Mouse (Mus musculus): Measurements from ENCODE around the gene Ssbp3. TPM values are rescaled to one million over a fixed set of nuclear protein-coding genes. Genes with fewer than 3 reads are reported as not detected.
A peak's percentile ranks its signal among the peaks of the same experiment; 100 is the strongest.

Ssbp3 gene
- polyA plus RNA-seq, 1 experiment from 2014 or later, result 134 TPM

- Histone ChIP-seq H3K9me3 (no peaks in the 10 kb centered on the region), H3K4me1 (peaks cover 19% of the 10 kb centered on the region), H3K4me3 (no peak overlapping the region), H3K36me3 (replicated peaks) (no peaks in the 10 kb centered on the region), H3K27ac (no peak overlapping the region), H3K27me3 (ENCODE audit: poor library complexity, severe bottlenecking) (peaks cover 5% of the 10 kb centered on the region; the same call in 1 of the 2 replicates)
- 88% methylated on average over 9 of the region's 9 CpGs for WGBS
- no peak for DNase-seq (ENCODE audit: extremely low spot score, low spot score)
Observed at GRCm38 (mm10) chr4:107072343-107072742, 161.8 kb downstream of the Ssbp3 start.

GRCm38 (mm10) chr4:107075456-107075855 is 165.0 kb downstream of the Ssbp3 start:
- H3K27me3 ChIP-seq (ENCODE audit: poor library complexity, severe bottlenecking), result no peaks in the 10 kb centered on the region
- H3K27ac ChIP-seq, result no peak overlapping the region
- H3K4me3 ChIP-seq, result no peak overlapping the region
- DNase-seq (ENCODE audit: extremely low spot score, low spot score), result no peak
- no peaks in the 10 kb centered on the region for H3K36me3 ChIP-seq (replicated peaks)
- peaks cover 7% of the 10 kb centered on the region for H3K4me1 ChIP-seq
- H3K9me3 ChIP-seq, result no peaks in the 10 kb centered on the region
- WGBS, result 61% methylated on average over 5 of the region's 5 CpGs

GRCm38 (mm10) chr4:107078894-107079293 is 168.4 kb downstream of the Ssbp3 start:
- peaks cover 34% of the 10 kb centered on the region for H3K4me1 ChIP-seq
- H3K27ac ChIP-seq, result 0 out of 2 replicates have a peak overlapping the region, but pooled peaks have one; percentile 2
- no peaks in the 10 kb centered on the region for H3K36me3 ChIP-seq (replicated peaks)
- no peaks in the 10 kb centered on the region for H3K27me3 ChIP-seq (ENCODE audit: poor library complexity, severe bottlenecking)
- no peaks in the 10 kb centered on the region for H3K9me3 ChIP-seq
- DNase-seq (ENCODE audit: extremely low spot score, low spot score), result no peak
- 96% methylated on average over 4 of the region's 4 CpGs for WGBS
- H3K4me3 ChIP-seq, result no peak overlapping the region

GRCm38 (mm10) chr4:107079716-107080115 is 169.2 kb downstream of the Ssbp3 start:
- Histone ChIP-seq H3K27me3 (ENCODE audit: poor library complexity, severe bottlenecking) (no peaks in the 10 kb centered on the region), H3K27ac (no peak overlapping the region), H3K4me3 (no peak overlapping the region), H3K4me1 (peaks cover 43% of the 10 kb centered on the region), H3K36me3 (replicated peaks) (no peaks in the 10 kb centered on the region), H3K9me3 (no peaks in the 10 kb centered on the region)
- no peak for DNase-seq (ENCODE audit: extremely low spot score, low spot score)

GRCm38 (mm10) chr4:107082185-107082584 is 171.7 kb downstream of the Ssbp3 start:
- H3K27ac ChIP-seq, result peak overlapping the region; percentile 63; the same call in 1 of the 2 replicates

GRCm38 (mm10) chr4:107083126-107083525 is 172.6 kb downstream of the Ssbp3 start:
- H3K4me1 ChIP-seq, result peaks cover 57% of the 10 kb centered on the region
- H3K36me3 ChIP-seq (replicated peaks), result no peaks in the 10 kb centered on the region
- H3K4me3 ChIP-seq, result no peak overlapping the region
- H3K27me3 ChIP-seq (ENCODE audit: poor library complexity, severe bottlenecking), result no peaks in the 10 kb centered on the region
- H3K27ac ChIP-seq, result peak overlapping the region; percentile 91
- DNase-seq (ENCODE audit: extremely low spot score, low spot score), result no peak
- WGBS, result 95% methylated on average over 4 of the region's 4 CpGs
- H3K9me3 ChIP-seq, result no peaks in the 10 kb centered on the region

More at GRCm38 (mm10) chr4:107082185-107082584, 171.7 kb downstream of the Ssbp3 start:
- WGBS, result 89% methylated on average over 3 of the region's 3 CpGs
- Histone ChIP-seq H3K9me3 (no peaks in the 10 kb centered on the region), H3K4me3 (no peak overlapping the region), H3K36me3 (replicated peaks) (no peaks in the 10 kb centered on the region), H3K27me3 (ENCODE audit: poor library complexity, severe bottlenecking) (no peaks in the 10 kb centered on the region), H3K4me1 (peaks cover 54% of the 10 kb centered on the region)
- DNase-seq (ENCODE audit: extremely low spot score, low spot score), result no peak

GRCm38 (mm10) chr4:107084343-107084742 is 173.8 kb downstream of the Ssbp3 start:
- 46% methylated on average over 1 of the region's 1 CpGs for WGBS
- Histone ChIP-seq H3K4me1 (peaks cover 59% of the 10 kb centered on the region), H3K27me3 (ENCODE audit: poor library complexity, severe bottlenecking) (no peaks in the 10 kb centered on the region), H3K27ac (peak overlapping the region; percentile 91), H3K36me3 (replicated peaks) (no peaks in the 10 kb centered on the region), H3K9me3 (no peaks in the 10 kb centered on the region), H3K4me3 (peak overlapping the region; percentile 29)
- peak; percentile 35 for DNase-seq (ENCODE audit: extremely low spot score, low spot score)

GRCm38 (mm10) chr4:107084858-107085257 is 174.4 kb downstream of the Ssbp3 start:
- peak; percentile 84 for DNase-seq (ENCODE audit: extremely low spot score, low spot score)
- Histone ChIP-seq H3K9me3 (no peaks in the 10 kb centered on the region), H3K4me3 (peak overlapping the region; percentile 29), H3K4me1 (peaks cover 59% of the 10 kb centered on the region), H3K36me3 (replicated peaks) (no peaks in the 10 kb centered on the region), H3K27me3 (ENCODE audit: poor library complexity, severe bottlenecking) (no peaks in the 10 kb centered on the region), H3K27ac (peak overlapping the region; percentile 91)
- 5% methylated on average over 6 of the region's 6 CpGs for WGBS

GRCm38 (mm10) chr4:107091696-107092095 is 181.2 kb downstream of the Ssbp3 start:
- no peak overlapping the region for H3K4me3 ChIP-seq
- DNase-seq (ENCODE audit: extremely low spot score, low spot score), result no peak
- H3K9me3 ChIP-seq, result no peaks in the 10 kb centered on the region
- H3K27me3 ChIP-seq (ENCODE audit: poor library complexity, severe bottlenecking), result no peaks in the 10 kb centered on the region
- H3K4me1 ChIP-seq, result peaks cover 50% of the 10 kb centered on the region
- H3K27ac ChIP-seq, result peak overlapping the region; percentile 36; the same call in 1 of the 2 replicates
- H3K36me3 ChIP-seq (replicated peaks), result no peaks in the 10 kb centered on the region
- WGBS, result 87% methylated on average over 14 of the region's 14 CpGs

- DNase-seq (ENCODE audit: extremely low spot score, low spot score), result no peak
- Histone ChIP-seq H3K4me1 (peaks cover 70% of the 10 kb centered on the region), H3K27ac (peak overlapping the region; percentile 48; the same call in 1 of the 2 replicates)
Observed at GRCm38 (mm10) chr4:107094484-107095187, 184.1 kb downstream of the Ssbp3 start.

GRCm38 (mm10) chr4:107096043-107096442 is 185.5 kb downstream of the Ssbp3 start:
- Histone ChIP-seq H3K27ac (peak overlapping the region; percentile 62), H3K9me3 (no peaks in the 10 kb centered on the region), H3K4me1 (peaks cover 70% of the 10 kb centered on the region), H3K27me3 (ENCODE audit: poor library complexity, severe bottlenecking) (0 out of 2 replicates have a peak, but pooled peaks cover 5% of the 10 kb centered on the region), H3K4me3 (no peak overlapping the region), H3K36me3 (replicated peaks) (no peaks in the 10 kb centered on the region)
- DNase-seq (ENCODE audit: extremely low spot score, low spot score), result no peak
- 37% methylated on average over 6 of the region's 6 CpGs for WGBS

More at GRCm38 (mm10) chr4:107094484-107095187, 184.1 kb downstream of the Ssbp3 start:
- Histone ChIP-seq H3K4me3 (no peak overlapping the region), H3K27me3 (ENCODE audit: poor library complexity, severe bottlenecking) (0 out of 2 replicates have a peak, but pooled peaks cover 5% of the 10 kb centered on the region), H3K36me3 (replicated peaks) (no peaks in the 10 kb centered on the region), H3K9me3 (no peaks in the 10 kb centered on the region)
- WGBS, result 81% methylated on average over 16 of the region's 16 CpGs

- H3K27ac ChIP-seq, result peak within 1 kb of the TSS; percentile 62
- WGBS, result 67% methylated on average over 16 of the region's 16 CpGs
- no peak for DNase-seq (ENCODE audit: extremely low spot score, low spot score)
- peaks cover 64% of the 10 kb centered on the region for H3K4me1 ChIP-seq
- H3K4me3 ChIP-seq, result no peak within 1 kb of the TSS
- 0 out of 2 replicates have a peak, but pooled peaks cover 5% of the 10 kb centered on the region for H3K27me3 ChIP-seq (ENCODE audit: poor library complexity, severe bottlenecking)
- H3K36me3 ChIP-seq (replicated peaks), result no peaks in the 10 kb centered on the region
- H3K9me3 ChIP-seq, result no peaks in the 10 kb centered on the region
Observed at GRCm38 (mm10) chr4:107096841-107097373, 186.4 kb downstream of the Ssbp3 start, which contains the start of gene Cdcp2. Gene Cdcp2 (plus strand): TSS chr4:107096891.

GRCm38 (mm10) chr4:107097871-107098270 is 187.4 kb downstream of the Ssbp3 start:
- H3K9me3 ChIP-seq, result no peaks in the 10 kb centered on the region
- peak overlapping the region; percentile 62 for H3K27ac ChIP-seq
- WGBS, result 64% methylated on average over 15 of the region's 15 CpGs
- H3K36me3 ChIP-seq (replicated peaks), result no peaks in the 10 kb centered on the region
- H3K27me3 ChIP-seq (ENCODE audit: poor library complexity, severe bottlenecking), result 0 out of 2 replicates have a peak, but pooled peaks cover 5% of the 10 kb centered on the region
- peaks cover 70% of the 10 kb centered on the region for H3K4me1 ChIP-seq
- H3K4me3 ChIP-seq, result no peak overlapping the region
- DNase-seq (ENCODE audit: extremely low spot score, low spot score), result no peak
